Mouse (Mus musculus): Measurements from ENCODE around the gene H6pd. TPM values are rescaled to one million over a fixed set of nuclear protein-coding genes. Genes with fewer than 3 reads are reported as not detected.

H6pd gene
- total and polyA plus RNA-seq, 2 experiments from 2014 or later = 7.3 to 25.7 TPM

GRCm38 (mm10) chr4:149998786-149999509 lies 9.9 kb downstream of the H6pd start:
- H3K9me3 ChIP-seq (replicated peaks; ENCODE audit: control insufficient read depth, low read length) = no peaks in the 10 kb centered on the region
- no peak overlapping the region for H3K4me2 ChIP-seq (ENCODE audit: low read depth, low read length)
- no peak overlapping the region for H3K9ac ChIP-seq (replicated peaks; ENCODE audit: low read depth, low read length)
- WGBS = 73% methylated on average over 14 of the region's 14 CpGs
- no peak overlapping the region for H3K4me3 ChIP-seq (ENCODE audit: low read depth, low read length)
- peaks cover 12% of the 10 kb centered on the region; the same call in 1 of the 2 replicates for H3K36me3 ChIP-seq (replicated peaks; ENCODE audit: control insufficient read depth, insufficient read depth, low read length)
- no peak for ATAC-seq (ENCODE audit: insufficient read depth, low read depth)
- H3K27ac ChIP-seq (ENCODE audit: low read depth) = peak overlapping the region; percentile 51
- TF ChIP-seq CTCF (IDR thresholded peaks at IDR 0.05; ENCODE audit: low read depth) = no peak
- no peak for TF ChIP-seq EP300 (IDR thresholded peaks at IDR 0.05; ENCODE audit: low read depth)
- no peak for DNase-seq (ENCODE audit: low spot score)
- peaks cover 52% of the 10 kb centered on the region for H3K4me1 ChIP-seq (ENCODE audit: control insufficient read depth, insufficient read depth)
- no peaks in the 10 kb centered on the region for H3K27me3 ChIP-seq (ENCODE audit: control insufficient read depth, insufficient read depth, low read length)

- Histone ChIP-seq H3K27ac (ENCODE audit: low read depth) (0 out of 2 replicates have a peak overlapping the region, but pooled peaks have one; percentile 51), H3K9me3 (replicated peaks; ENCODE audit: control insufficient read depth, low read length) (no peaks in the 10 kb centered on the region), H3K4me3 (ENCODE audit: low read depth, low read length) (no peak overlapping the region), H3K27me3 (ENCODE audit: control insufficient read depth, insufficient read depth, low read length) (no peaks in the 10 kb centered on the region), H3K4me1 (ENCODE audit: control insufficient read depth, insufficient read depth) (peaks cover 52% of the 10 kb centered on the region), H3K4me2 (ENCODE audit: low read depth, low read length) (no peak overlapping the region), H3K9ac (replicated peaks; ENCODE audit: low read depth, low read length) (no peak overlapping the region; the same call in 1 of the 2 replicates), H3K36me3 (replicated peaks; ENCODE audit: control insufficient read depth, insufficient read depth, low read length) (peaks cover 12% of the 10 kb centered on the region)
- ATAC-seq (ENCODE audit: insufficient read depth, low read depth) (no peak), DNase-seq (ENCODE audit: low spot score) (no peak)
- no peak for TF ChIP-seq EP300 (IDR thresholded peaks at IDR 0.05; ENCODE audit: low read depth)
- WGBS = 68% methylated on average over 10 of the region's 10 CpGs
Measured at GRCm38 (mm10) chr4:149997999-149998398, 10.8 kb downstream of the H6pd start.

- no peak overlapping the region for H3K27ac ChIP-seq (ENCODE audit: low read depth)
Measured at GRCm38 (mm10) chr4:149996440-149996839, 12.4 kb downstream of the H6pd start.

GRCm38 (mm10) chr4:149995911-149996310 lies 12.9 kb downstream of the H6pd start:
- Histone ChIP-seq H3K36me3 (replicated peaks; ENCODE audit: control insufficient read depth, insufficient read depth, low read length) (peaks cover 12% of the 10 kb centered on the region), H3K9me3 (replicated peaks; ENCODE audit: control insufficient read depth, low read length) (no peaks in the 10 kb centered on the region), H3K4me2 (ENCODE audit: low read depth, low read length) (no peak overlapping the region), H3K9ac (replicated peaks; ENCODE audit: low read depth, low read length) (no peak overlapping the region), H3K4me1 (ENCODE audit: control insufficient read depth, insufficient read depth) (peaks cover 41% of the 10 kb centered on the region), H3K27ac (ENCODE audit: low read depth) (no peak overlapping the region), H3K4me3 (ENCODE audit: low read depth, low read length) (no peak overlapping the region), H3K27me3 (ENCODE audit: control insufficient read depth, insufficient read depth, low read length) (no peaks in the 10 kb centered on the region)
- WGBS = 88% methylated on average over 7 of the region's 7 CpGs
- TF ChIP-seq CTCF (IDR thresholded peaks at IDR 0.05; ENCODE audit: low read depth) (no peak), EP300 (IDR thresholded peaks at IDR 0.05; ENCODE audit: low read depth) (no peak)
- DNase-seq (ENCODE audit: low spot score) (no peak), ATAC-seq (ENCODE audit: insufficient read depth, low read depth) (no peak)

More at GRCm38 (mm10) chr4:149996440-149996839, 12.4 kb downstream of the H6pd start:
- H3K4me2 ChIP-seq (ENCODE audit: low read depth, low read length) = no peak overlapping the region
- peaks cover 12% of the 10 kb centered on the region for H3K36me3 ChIP-seq (replicated peaks; ENCODE audit: control insufficient read depth, insufficient read depth, low read length)
- DNase-seq (ENCODE audit: low spot score) (peak; percentile 42), ATAC-seq (ENCODE audit: insufficient read depth, low read depth) (no peak)
- no peak overlapping the region for H3K4me3 ChIP-seq (ENCODE audit: low read depth, low read length)
- H3K9ac ChIP-seq (replicated peaks; ENCODE audit: low read depth, low read length) = no peak overlapping the region
- 62% methylated on average over 7 of the region's 7 CpGs for WGBS
- H3K9me3 ChIP-seq (replicated peaks; ENCODE audit: control insufficient read depth, low read length) = no peaks in the 10 kb centered on the region
- H3K27me3 ChIP-seq (ENCODE audit: control insufficient read depth, insufficient read depth, low read length) = no peaks in the 10 kb centered on the region
- TF ChIP-seq CTCF (IDR thresholded peaks at IDR 0.05; ENCODE audit: low read depth) = no peak
- no peak for TF ChIP-seq EP300 (IDR thresholded peaks at IDR 0.05; ENCODE audit: low read depth)
- H3K4me1 ChIP-seq (ENCODE audit: control insufficient read depth, insufficient read depth) = peaks cover 40% of the 10 kb centered on the region

- ATAC-seq (ENCODE audit: insufficient read depth, low read depth) = no peak
- Histone ChIP-seq H3K27me3 (ENCODE audit: control insufficient read depth, insufficient read depth, low read length) (no peaks in the 10 kb centered on the region), H3K4me2 (ENCODE audit: low read depth, low read length) (no peak overlapping the region), H3K27ac (ENCODE audit: low read depth) (no peak overlapping the region), H3K36me3 (replicated peaks; ENCODE audit: control insufficient read depth, insufficient read depth, low read length) (peaks cover 12% of the 10 kb centered on the region), H3K9ac (replicated peaks; ENCODE audit: low read depth, low read length) (no peak overlapping the region), H3K9me3 (replicated peaks; ENCODE audit: control insufficient read depth, low read length) (no peaks in the 10 kb centered on the region), H3K4me3 (ENCODE audit: low read depth, low read length) (no peak overlapping the region), H3K4me1 (ENCODE audit: control insufficient read depth, insufficient read depth) (peaks cover 40% of the 10 kb centered on the region)
- no peak for DNase-seq (ENCODE audit: low spot score)
- WGBS = 94% methylated on average over 10 of the region's 10 CpGs
- TF ChIP-seq CTCF (IDR thresholded peaks at IDR 0.05; ENCODE audit: low read depth) = no peak
- TF ChIP-seq EP300 (IDR thresholded peaks at IDR 0.05; ENCODE audit: low read depth) = no peak
Measured at GRCm38 (mm10) chr4:149994218-149994617, 14.6 kb downstream of the H6pd start.

GRCm38 (mm10) chr4:149992670-149993032 lies 16.2 kb downstream of the H6pd start:
- TF ChIP-seq CTCF (IDR thresholded peaks at IDR 0.05; ENCODE audit: low read depth) (no peak), EP300 (IDR thresholded peaks at IDR 0.05; ENCODE audit: low read depth) (no peak)
- no peak overlapping the region for H3K27ac ChIP-seq (ENCODE audit: low read depth)
- no peak overlapping the region for H3K4me2 ChIP-seq (ENCODE audit: low read depth, low read length)
- H3K9me3 ChIP-seq (replicated peaks; ENCODE audit: control insufficient read depth, low read length) = no peaks in the 10 kb centered on the region
- H3K4me1 ChIP-seq (ENCODE audit: control insufficient read depth, insufficient read depth) = peaks cover 40% of the 10 kb centered on the region
- no peak for ATAC-seq (ENCODE audit: insufficient read depth, low read depth)
- no peak for DNase-seq (ENCODE audit: low spot score)
- H3K4me3 ChIP-seq (ENCODE audit: low read depth, low read length) = no peak overlapping the region
- 89% methylated on average over 8 of the region's 8 CpGs for WGBS
- H3K9ac ChIP-seq (replicated peaks; ENCODE audit: low read depth, low read length) = no peak overlapping the region
- no peaks in the 10 kb centered on the region for H3K27me3 ChIP-seq (ENCODE audit: control insufficient read depth, insufficient read depth, low read length)
- H3K36me3 ChIP-seq (replicated peaks; ENCODE audit: control insufficient read depth, insufficient read depth, low read length) = peaks cover 12% of the 10 kb centered on the region

Measured in heart, postnatal 0 days (tissue).